Mouse (Mus musculus) lung, embryonic 16.5 days (tissue): ENCODE results near the gene Lrpap1. TPM values are rescaled to one million over a fixed set of nuclear protein-coding genes. Genes with fewer than 3 reads are reported as not detected.
A peak's percentile ranks its signal among the peaks of the same experiment; 100 is the strongest.

Experiments
- ATAC-seq: fragments of 200-750 bp; cut with Nextera tagmentation; 2 replicates; pipeline ENCODE4 v1.8.0; 2017; ENCODE audit warnings: low read depth, mild to moderate bottlenecking, moderate library complexity
- H3K27ac ChIP-seq: fragments of 300-500 bp; sonication (generic); 2 replicates; pipeline ENCODE4 v1.5.1; 2014; ENCODE audit warnings: mild to moderate bottlenecking, control low read depth, low read length
- H3K27me3 ChIP-seq: fragments of 300-500 bp; sonication (generic); 2 replicates; pipeline ENCODE4 v1.6.1; 2014; ENCODE audit warnings: low read depth, low read length, mixed read lengths; ENCODE audit not compliant: control insufficient read depth, insufficient read depth
- H3K36me3 ChIP-seq: fragments of 300-500 bp; sonication (generic); 2 replicates; pipeline ENCODE4 v1.6.1; 2014; ENCODE audit warnings: low read length; ENCODE audit not compliant: control insufficient read depth, insufficient read depth
- H3K4me1 ChIP-seq: fragments of 300-500 bp; sonication (generic); replicated peaks from 2 replicates; pipeline ENCODE4 v1.6.1; 2014; ENCODE audit warnings: low read length, mixed read lengths; ENCODE audit not compliant: control insufficient read depth, insufficient read depth
- H3K4me2 ChIP-seq: fragments of 300-500 bp; sonication (generic); 2 replicates; pipeline ENCODE4 v1.6.1; 2014; ENCODE audit warnings: low read depth, low read length, control low read depth
- H3K4me3 ChIP-seq: fragments of 300-500 bp; sonication (generic); 2 replicates; pipeline ENCODE4 v1.5.1; 2014; ENCODE audit warnings: mild to moderate bottlenecking, low read length, control low read depth
- H3K9ac ChIP-seq: fragments of 300-500 bp; sonication (generic); 2 replicates; pipeline ENCODE4 v1.6.1; 2014; ENCODE audit warnings: low read length, control low read depth
- H3K9me3 ChIP-seq: fragments of 300-500 bp; sonication (generic); 2 replicates; pipeline ENCODE4 v1.6.1; 2016; ENCODE audit warnings: low read length; ENCODE audit not compliant: control insufficient read depth
- WGBS: fragments of 180-500 bp; shearing (Covaris S2); extraction: QIAGEN DNeasy Blood & Tissue Kit; methylation state at CpG from one replicate; pipeline ENCODE4 v1.1.7; 2014; 5-methylcytosine and 5-hydroxymethylcytosine counted together
- polyA plus RNA-seq: library from polyadenylated mRNA; unstranded; fragments of >200 nt; fragmentation: Nextera tagmentation; extraction: Ambion mirVana; gene quantifications from 2 replicates; pipeline ENCODE4 v1.2.1, GENCODE M21; 2015

Lrpap1 gene
- polyA plus RNA-seq, 1 experiment from 2014 or later: 172 TPM

GRCm38 (mm10) chr5:35056604-35057432, 48.7 kb downstream of the Lrpap1 start, which contains the start of gene Dok7:
TSS of gene Dok7 (plus strand) at chr5:35056766.
- Histone ChIP-seq H3K27ac (peak within 1 kb of the TSS; percentile 14; the same call in 1 of the 2 replicates), H3K36me3 (no peaks in the 10 kb centered on the region), H3K27me3 (peaks cover 16% of the 10 kb centered on the region), H3K4me3 (peak within 1 kb of the TSS; percentile 52), H3K4me2 (peak within 1 kb of the TSS; percentile 97), H3K9ac (peak within 1 kb of the TSS; percentile 70), H3K4me1 (peaks cover 16% of the 10 kb centered on the region), H3K9me3 (no peaks in the 10 kb centered on the region)
- WGBS: under 1% methylated on average over 57 of the region's 74 CpGs
- ATAC-seq: peak; percentile 88

- peak; percentile 55 for ATAC-seq
- Histone ChIP-seq H3K4me2 (no peak overlapping the region), H3K9ac (no peak overlapping the region), H3K4me1 (peaks cover 16% of the 10 kb centered on the region), H3K9me3 (no peaks in the 10 kb centered on the region), H3K4me3 (no peak overlapping the region), H3K36me3 (no peaks in the 10 kb centered on the region), H3K27ac (no peak overlapping the region), H3K27me3 (peaks cover 16% of the 10 kb centered on the region)
- 45% methylated on average over 12 of the region's 12 CpGs for WGBS
These were observed 50.5 kb downstream of the Lrpap1 start for GRCm38 (mm10) chr5:35055076-35055475.

GRCm38 (mm10) chr5:35054628-35055027, 50.9 kb downstream of the Lrpap1 start:
- no peak overlapping the region for H3K9ac ChIP-seq
- peaks cover 16% of the 10 kb centered on the region for H3K27me3 ChIP-seq
- H3K9me3 ChIP-seq: no peaks in the 10 kb centered on the region
- H3K27ac ChIP-seq: no peak overlapping the region
- H3K36me3 ChIP-seq: no peaks in the 10 kb centered on the region
- H3K4me1 ChIP-seq: peaks cover 16% of the 10 kb centered on the region
- H3K4me2 ChIP-seq: no peak overlapping the region
- 92% methylated on average over 3 of the region's 3 CpGs for WGBS
- no peak for ATAC-seq
- no peak overlapping the region for H3K4me3 ChIP-seq

GRCm38 (mm10) chr5:35050541-35050940, 55.0 kb downstream of the Lrpap1 start:
- H3K9me3 ChIP-seq: no peaks in the 10 kb centered on the region
- WGBS: 65% methylated on average over 5 of the region's 5 CpGs
- H3K27me3 ChIP-seq: no peaks in the 10 kb centered on the region
- no peak overlapping the region for H3K4me3 ChIP-seq
- peaks cover 6% of the 10 kb centered on the region; the same call in 1 of the 2 replicates for H3K4me1 ChIP-seq
- ATAC-seq: no peak
- no peaks in the 10 kb centered on the region for H3K36me3 ChIP-seq
- no peak overlapping the region for H3K9ac ChIP-seq
- H3K4me2 ChIP-seq: no peak overlapping the region
- H3K27ac ChIP-seq: no peak overlapping the region

- H3K4me2 ChIP-seq: no peak overlapping the region
- no peaks in the 10 kb centered on the region for H3K27me3 ChIP-seq
- no peaks in the 10 kb centered on the region for H3K9me3 ChIP-seq
- H3K9ac ChIP-seq: no peak overlapping the region
- H3K4me1 ChIP-seq: no peaks in the 10 kb centered on the region
- no peaks in the 10 kb centered on the region for H3K36me3 ChIP-seq
- H3K4me3 ChIP-seq: no peak overlapping the region
- peak; percentile 81 for ATAC-seq
- WGBS: 8% methylated on average over 1 of the region's 1 CpGs
- no peak overlapping the region for H3K27ac ChIP-seq
These were observed 62.5 kb downstream of the Lrpap1 start for GRCm38 (mm10) chr5:35043110-35043451.

- Histone ChIP-seq H3K27ac (no peak overlapping the region), H3K4me3 (no peak overlapping the region), H3K4me2 (no peak overlapping the region), H3K9me3 (no peaks in the 10 kb centered on the region), H3K27me3 (no peaks in the 10 kb centered on the region), H3K9ac (no peak overlapping the region), H3K4me1 (no peaks in the 10 kb centered on the region), H3K36me3 (no peaks in the 10 kb centered on the region)
- ATAC-seq: no peak
- 56% methylated on average over 10 of the region's 10 CpGs for WGBS
These were observed 63.0 kb downstream of the Lrpap1 start for GRCm38 (mm10) chr5:35042431-35043109.

Other genes with a start within 250 kb of the Lrpap1 start
- gene Msantd1, start 197.8 kb downstream of the Lrpap1 start, polyA plus RNA-seq: 0.85 and 1.1 TPM in 2 replicates
- 34.3 and 34.7 TPM in 2 replicates for gene Rgs12, start 156.3 kb downstream of the Lrpap1 start, polyA plus RNA-seq
- 0.84 and 3.2 TPM in 2 replicates for gene Hgfac, start 64.3 kb downstream of the Lrpap1 start, polyA plus RNA-seq
- gene Dok7, start 49.0 kb downstream of the Lrpap1 start, polyA plus RNA-seq: 2.5 TPM in 2 replicates
- gene Adra2c, start 172.6 kb upstream of the Lrpap1 start, polyA plus RNA-seq: not detected in 2 replicates